Mouse (Mus musculus): ENCODE data around the gene Tnfsf9.
"Not testable (repeated sequence)": the region's sequence is repeated elsewhere in the genome, so short reads cannot be mapped to it uniquely, and the experiment has no call there.

The Tnfsf9 gene

GRCm38 (mm10) chr17:57131793-57132192 lies 26.7 kb downstream of the Tnfsf9 start:
- in situ Hi-C loops (cut with MboI, MseI) = no loop called here

- in situ Hi-C loops (cut with MboI, MseI) = not testable (repeated sequence)
Measured at GRCm38 (mm10) chr17:57134021-57134420, 28.9 kb downstream of the Tnfsf9 start.

GRCm38 (mm10) chr17:57134693-57135092 lies 29.6 kb downstream of the Tnfsf9 start:
- in situ Hi-C loops (cut with MboI, MseI) = no loop called here

GRCm38 (mm10) chr17:57135635-57136034 lies 30.5 kb downstream of the Tnfsf9 start:
- in situ Hi-C loops (cut with MboI, MseI) = no loop called here

GRCm38 (mm10) chr17:57138676-57139075 lies 33.6 kb downstream of the Tnfsf9 start:
- in situ Hi-C loops (cut with MboI, MseI) = no loop called here

GRCm38 (mm10) chr17:57139708-57140107 lies 34.6 kb downstream of the Tnfsf9 start:
- in situ Hi-C loops (cut with MboI, MseI) = no loop called here

- in situ Hi-C loops (cut with MboI, MseI) = no loop called here
Measured at GRCm38 (mm10) chr17:57143704-57144103, 38.6 kb downstream of the Tnfsf9 start.

- in situ Hi-C loops (cut with MboI, MseI) = no loop called here
Measured at GRCm38 (mm10) chr17:57145115-57145514, 40.0 kb downstream of the Tnfsf9 start.

- in situ Hi-C loops (cut with MboI, MseI) = no loop called here
Measured at GRCm38 (mm10) chr17:57148343-57148742, 43.2 kb downstream of the Tnfsf9 start.

- in situ Hi-C loops (cut with MboI, MseI) = no loop called here
Measured at GRCm38 (mm10) chr17:57148994-57149803, 44.1 kb downstream of the Tnfsf9 start, which contains the start of gene Cd70. Gene Cd70 (minus strand): TSS chr17:57149777.

GRCm38 (mm10) chr17:57153006-57153405 lies 47.9 kb downstream of the Tnfsf9 start:
- in situ Hi-C loops (cut with MboI, MseI) = no loop called here

- in situ Hi-C loops (cut with MboI, MseI) = no loop called here
Measured at GRCm38 (mm10) chr17:57153787-57154186, 48.7 kb downstream of the Tnfsf9 start.

All from regulatory T cell (primary cell).